Mouse (Mus musculus): Measurements from ENCODE around the gene Olfr432.
"Not testable (repeated sequence)": the region's sequence is repeated elsewhere in the genome, so short reads cannot be mapped to it uniquely, and the experiment has no call there.

Gene Olfr432

GRCm38 (mm10) chr1:174048893-174049292 is at the start of gene Olfr432:
Gene Olfr432 (plus strand): TSS chr1:174049205.
- no peak for DNase-seq

DNA sequence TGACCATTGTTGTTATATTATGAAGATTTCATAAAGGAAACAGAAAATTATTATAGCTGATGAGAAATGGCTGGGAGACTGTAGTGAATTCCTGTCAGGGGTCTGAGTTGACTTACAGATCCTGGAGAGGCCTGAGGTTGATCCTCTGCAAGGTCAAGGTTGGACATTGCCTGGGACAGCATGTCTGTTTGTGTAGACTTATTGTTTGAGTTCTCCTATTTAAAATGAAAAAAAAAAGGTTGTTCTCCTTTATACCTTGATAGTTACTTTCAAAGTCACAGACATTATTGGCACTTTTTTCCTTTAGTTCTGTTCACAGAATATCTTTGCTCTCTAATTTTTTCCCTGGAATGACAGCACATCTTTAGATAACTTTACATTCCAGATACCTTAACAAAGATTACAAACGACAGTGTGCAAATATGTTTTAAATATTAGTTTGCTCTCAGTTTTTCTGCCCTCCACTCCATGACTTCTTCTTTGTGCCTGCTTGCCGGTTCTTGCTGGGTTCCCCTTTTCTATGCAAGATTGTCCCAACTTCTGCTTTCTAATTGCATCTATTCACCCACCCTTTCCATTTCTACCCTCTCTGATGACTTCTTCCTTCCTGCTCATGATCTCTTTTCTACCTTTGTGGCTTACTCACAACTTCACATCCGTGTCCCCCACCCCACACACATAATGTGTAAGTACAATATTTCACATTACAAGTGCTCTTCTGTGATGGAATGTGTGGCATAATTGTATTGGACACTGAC is 44.5 kb upstream of the Olfr432 start:
- DNase-seq: not testable (repeated sequence)

DNA sequence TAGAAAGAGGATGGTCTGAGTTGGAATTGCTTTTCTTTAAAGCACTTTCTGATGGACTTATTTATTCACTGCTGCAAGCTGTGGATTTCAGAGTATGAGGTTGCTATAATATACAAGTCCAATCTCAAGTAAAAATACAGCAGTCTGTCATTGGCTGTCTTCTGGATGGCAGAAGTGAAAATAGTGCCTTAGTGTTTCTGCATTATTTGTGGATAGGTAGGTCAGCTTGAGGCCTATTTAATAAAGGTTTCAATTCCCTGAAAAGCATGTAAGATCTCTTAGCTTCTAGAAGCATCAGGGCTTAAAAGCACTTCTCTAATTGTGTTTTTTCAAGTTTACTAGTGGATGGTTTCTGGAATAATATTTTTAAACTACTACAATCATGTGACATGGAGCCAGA is 42.0 kb upstream of the Olfr432 start:
- not testable (repeated sequence) for DNase-seq

GRCm38 (mm10) chr1:174031698-174032097 is 17.3 kb upstream of the Olfr432 start, which contains the start of gene Ifi205:
Gene Ifi205 (minus strand): TSS chr1:174031810.
- DNase-seq: no peak

- DNase-seq: no peak
Observed at GRCm38 (mm10) chr1:174035841-174036240, 13.2 kb upstream of the Olfr432 start.

- no peak for DNase-seq
Observed at GRCm38 (mm10) chr1:174038480-174038879, 10.5 kb upstream of the Olfr432 start.

DNA sequence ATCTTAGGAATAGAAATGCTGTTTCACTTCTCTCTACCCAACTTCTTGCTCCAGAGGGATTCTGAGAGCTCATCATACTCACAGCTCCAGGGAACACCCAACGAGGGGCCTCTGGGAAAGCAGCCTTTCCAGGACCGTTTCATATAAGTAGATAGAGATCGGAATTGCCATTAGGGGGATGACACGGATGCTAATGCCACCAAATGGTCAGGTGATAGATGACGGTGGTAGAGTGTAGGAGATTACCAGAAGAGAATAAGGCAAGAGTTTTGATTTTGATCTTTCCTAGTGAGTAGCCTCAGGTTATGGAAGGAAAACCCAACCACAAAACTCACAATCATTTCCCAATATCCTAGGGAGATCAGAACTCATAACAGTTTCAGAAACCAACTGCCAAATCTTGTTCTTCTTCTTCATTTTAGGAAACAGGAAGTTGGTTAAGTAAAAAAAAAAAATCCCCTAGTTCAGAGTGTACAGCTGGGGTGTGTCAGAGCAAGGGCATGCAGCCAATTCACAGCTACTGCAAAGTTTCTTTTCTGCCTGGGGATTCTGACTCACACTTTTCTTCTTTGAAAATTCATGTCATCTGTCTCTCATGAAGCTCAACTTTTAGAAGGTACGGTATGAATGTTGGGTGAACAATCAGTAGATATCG is 8.4 kb upstream of the Olfr432 start, which contains the start of gene Olfr433:
Gene Olfr433, plus strand, starts transcription at position 183 of the 655 bp plus-strand sequence.
- no peak for DNase-seq

DNA sequence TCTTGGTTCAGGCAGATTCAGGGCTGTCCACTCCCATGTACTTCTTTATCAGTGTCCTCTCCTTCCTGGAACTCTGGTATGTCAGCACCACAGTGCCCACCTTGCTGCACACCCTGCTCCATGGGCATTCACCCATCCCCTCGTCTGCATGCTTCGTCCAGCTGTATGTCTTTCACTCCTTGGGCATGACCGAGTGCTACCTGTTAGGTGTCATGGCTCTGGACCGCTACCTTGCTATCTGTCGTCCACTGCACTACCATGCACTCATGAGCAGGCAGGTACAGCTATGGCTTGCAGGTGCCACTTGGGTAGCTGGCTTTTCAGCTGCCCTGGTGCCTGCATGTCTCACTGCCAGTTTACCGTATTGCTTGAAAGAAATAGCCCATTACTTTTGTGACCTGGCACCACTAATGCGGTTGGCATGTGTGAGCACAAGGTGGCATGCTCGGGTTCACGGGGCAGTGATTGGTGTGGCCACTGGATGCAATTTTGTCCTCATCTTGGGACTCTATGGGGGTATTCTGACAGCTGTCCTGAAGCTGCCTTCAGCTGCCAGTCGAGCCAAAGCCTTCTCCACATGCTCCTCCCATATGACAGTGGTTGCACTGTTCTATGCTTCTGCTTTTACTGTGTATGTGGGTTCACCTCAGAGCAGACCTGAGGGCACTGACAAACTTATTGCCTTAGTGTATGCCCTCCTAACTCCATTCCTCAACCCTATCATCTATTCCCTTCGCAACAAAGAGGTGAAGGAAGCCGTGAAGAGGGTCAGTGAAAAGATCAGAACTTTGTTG is 6.7 kb upstream of the Olfr432 start:
- not testable (repeated sequence) for DNase-seq

GRCm38 (mm10) chr1:174044431-174044830 is 4.6 kb upstream of the Olfr432 start:
- no peak for DNase-seq

- DNase-seq: not testable (repeated sequence)
Observed at GRCm38 (mm10) chr1:174048227-174048626, 778 bp upstream of the Olfr432 start.

- not testable (repeated sequence) for DNase-seq
Observed at GRCm38 (mm10) chr1:174049357-174049756, 352 bp downstream of the Olfr432 start.

DNA sequence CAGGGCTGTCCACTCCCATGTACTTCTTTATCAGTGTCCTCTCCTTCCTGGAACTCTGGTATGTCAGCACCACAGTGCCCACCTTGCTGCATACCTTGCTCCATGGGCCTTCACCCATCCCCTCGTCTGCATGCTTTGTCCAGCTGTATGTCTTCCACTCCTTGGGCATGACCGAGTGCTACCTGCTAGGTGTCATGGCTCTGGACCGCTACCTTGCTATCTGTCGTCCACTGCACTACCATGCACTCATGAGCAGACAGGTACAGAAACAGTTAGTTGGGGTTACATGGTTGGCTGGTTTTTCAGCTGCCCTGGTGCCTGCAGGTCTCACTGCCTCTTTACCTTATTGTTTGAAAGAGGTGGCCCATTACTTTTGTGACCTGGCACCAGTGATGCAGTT is 1.5 kb downstream of the Olfr432 start:
- no peak for DNase-seq

- DNase-seq: no peak
Observed at GRCm38 (mm10) chr1:174051515-174051914, 2.5 kb downstream of the Olfr432 start.

GRCm38 (mm10) chr1:174051931-174052536 is 3.0 kb downstream of the Olfr432 start:
- no peak for DNase-seq

DNA sequence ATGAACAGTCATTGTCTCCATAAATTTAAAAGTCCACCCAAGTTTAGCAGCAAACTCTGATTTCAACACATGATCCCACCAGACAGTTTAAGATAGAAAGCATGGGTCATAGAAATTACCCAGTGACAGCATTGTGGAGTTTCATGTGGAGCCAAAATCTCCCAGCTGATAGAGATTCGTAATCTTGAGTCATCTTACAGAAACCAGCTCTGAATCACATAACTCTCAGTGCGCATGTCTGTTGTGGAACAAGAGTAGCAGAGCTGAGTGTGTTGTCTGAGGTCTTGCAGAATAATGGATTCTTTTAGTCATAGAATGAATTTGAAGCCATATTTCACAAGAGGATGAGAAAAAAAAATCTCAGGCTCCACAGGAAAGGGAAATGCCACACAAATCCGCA is 4.0 kb downstream of the Olfr432 start:
- DNase-seq: no peak

- no peak for DNase-seq
Observed at GRCm38 (mm10) chr1:174055248-174055647, 6.2 kb downstream of the Olfr432 start.

DNA sequence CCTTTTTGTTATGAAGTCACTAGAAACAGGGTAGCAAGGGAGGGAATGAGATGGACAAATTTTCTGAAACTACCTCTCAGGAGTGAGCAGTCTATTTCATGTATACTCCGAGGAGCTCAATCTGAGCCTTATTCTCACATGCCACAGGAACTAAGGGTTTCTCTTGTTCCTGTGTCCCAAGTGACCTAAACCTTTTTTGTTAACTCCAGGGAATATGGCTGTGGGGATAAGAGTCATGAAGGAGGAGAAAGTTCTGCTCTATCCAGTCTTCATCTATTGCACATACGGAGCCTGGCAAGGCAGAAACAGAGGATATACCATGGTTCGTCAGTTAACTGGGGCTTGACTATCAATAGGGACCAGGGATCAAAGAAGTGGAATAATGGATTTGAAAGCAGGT is 17.3 kb downstream of the Olfr432 start, which contains the start of gene Olfr430:
Gene Olfr430, plus strand, starts transcription at position 301 of the 400 bp plus-strand sequence.
- no peak for DNase-seq

DNA sequence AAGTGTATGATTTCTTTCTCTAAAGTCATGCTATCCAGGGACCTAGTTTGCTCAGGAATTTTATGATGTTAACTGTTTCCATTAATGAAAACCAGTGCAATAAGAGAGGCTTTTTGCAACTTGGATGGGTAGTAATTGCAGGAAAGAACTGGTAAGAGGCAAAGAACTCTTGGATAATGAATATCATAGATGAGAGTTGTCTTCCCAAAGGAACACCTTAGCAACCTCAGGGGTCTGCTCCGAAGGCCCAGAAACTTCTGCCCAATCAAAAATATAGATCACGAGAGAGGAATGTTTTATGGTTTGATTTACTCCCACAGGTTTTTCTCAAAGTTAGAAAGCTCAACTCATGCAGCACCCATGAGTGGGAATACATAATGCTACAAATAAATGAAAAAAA is 35.0 kb downstream of the Olfr432 start, which contains the start of gene Olfr429:
Gene Olfr429, plus strand, starts transcription at position 301 of the 400 bp plus-strand sequence.
- no peak for DNase-seq

GRCm38 (mm10) chr1:174096591-174096990 is 47.6 kb downstream of the Olfr432 start, which contains the start of gene Olfr427:
Gene Olfr427 (plus strand): TSS chr1:174096891.
- DNase-seq: no peak

GRCm38 (mm10) chr1:174103735-174104134 is 54.7 kb downstream of the Olfr432 start:
- no peak for DNase-seq
